Mouse (Mus musculus): ENCODE measurements at regions not wholly inside any gene's neighbourhood (a gene's known extent, or its start where the extent isn't known, plus 50 kb on each side); places are given as distances from the start of the nearest gene placed in this dataset.

DNA sequence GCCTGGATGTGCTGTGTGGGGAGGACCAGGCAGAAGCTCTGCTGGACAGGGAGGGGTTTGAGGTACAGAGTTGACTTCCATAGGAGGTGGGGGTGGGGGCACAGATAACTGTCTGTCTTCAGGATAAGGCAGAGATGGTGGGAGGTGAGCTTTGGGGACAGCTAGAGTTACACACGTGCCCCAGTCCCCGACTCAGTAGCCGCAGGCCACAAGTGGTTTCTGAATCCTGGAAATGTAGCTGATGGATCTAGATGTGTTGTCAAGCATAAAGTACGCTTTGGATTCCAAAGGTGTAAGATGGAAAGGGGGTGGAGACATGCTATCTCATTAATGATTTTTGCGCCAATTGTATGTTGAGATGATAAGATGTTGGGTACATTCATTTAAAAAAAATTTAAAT lies 75.4 kb upstream of the Casz1 start:
- TF ChIP-seq POLR2A (IDR thresholded peaks at IDR 0.05; ENCODE audit: insufficient read depth, low read depth, low read length) (no peak), CTCF (IDR thresholded peaks at IDR 0.05) (no peak), EP300 (IDR thresholded peaks at IDR 0.05; ENCODE audit: insufficient read depth, low read depth, low read length) (no peak)

All from heart, adult 2 months (tissue).